Mouse (Mus musculus) MEL (cell line): ENCODE data around the gene Sgk1. TPM values are rescaled to one million over a fixed set of nuclear protein-coding genes. Genes with fewer than 3 reads are reported as not detected.

Experiments used
- DNase-seq: peaks from one replicate; pipeline ENCODE4 v3.0.0; 2011; ENCODE audit warnings: low read depth, low spot score
- H3K27ac ChIP-seq: 2 replicates; pipeline ENCODE4 v1.5.1; 2012; ENCODE audit warnings: low read depth, mild to moderate bottlenecking, control low read depth, low read length, moderate library complexity; ENCODE audit not compliant: control insufficient read depth
- H3K27me3 ChIP-seq, 2 experiments: fragments of 150-350 bp in 1 of 2; sonication (generic) in 1 of 2; 2 replicates each; pipeline ENCODE4 v1.6.1; 2012; ENCODE audit warnings: low read length in 2 of 2, mild to moderate bottlenecking in 2 of 2, improper control_type of control experiment in 1 of 2, moderate library complexity in 1 of 2; ENCODE audit not compliant: insufficient read depth in 2 of 2, control insufficient read depth in 1 of 2
- H3K36me3 ChIP-seq, 2 experiments: 2 replicates each; pipeline ENCODE4 v1.6.1; 2012 to 2014; ENCODE audit warnings: low read length in 2 of 2, improper control_type of control experiment in 1 of 2, inconsistent platforms in 1 of 2, mild to moderate bottlenecking in 1 of 2; ENCODE audit not compliant: insufficient read depth in 2 of 2, control insufficient read depth in 1 of 2
- H3K4me1 ChIP-seq, 2 experiments: fragments of 150-350 bp in 1 of 2; sonication (generic) in 1 of 2; 2 replicates each; pipeline ENCODE4 v1.6.1; 2012; ENCODE audit warnings: low read length in 2 of 2, improper control_type of control experiment in 1 of 2, mild to moderate bottlenecking in 1 of 2; ENCODE audit not compliant: insufficient read depth in 2 of 2, control insufficient read depth in 1 of 2
- H3K4me3 ChIP-seq, 2 experiments: fragments of 150-350 bp in 1 of 2; sonication (generic) in 1 of 2; 2 replicates each; pipeline ENCODE4 v1.5.1; 2012; ENCODE audit warnings: low read depth in 2 of 2, low read length in 2 of 2, mild to moderate bottlenecking in 2 of 2, moderate library complexity in 2 of 2, control low read depth in 1 of 2, improper control_type of control experiment in 1 of 2; ENCODE audit not compliant: control insufficient read depth in 1 of 2, insufficient read depth in 1 of 2
- H3K79me2 ChIP-seq: 2 replicates; pipeline ENCODE4 v1.6.1; 2012; ENCODE audit warnings: mild to moderate bottlenecking, low read length, moderate library complexity; ENCODE audit not compliant: control insufficient read depth, poor library complexity, insufficient read depth
- H3K9ac ChIP-seq: 2 replicates; pipeline ENCODE4 v1.6.1; 2012; ENCODE audit warnings: low read depth, mild to moderate bottlenecking, control low read depth, low read length, moderate library complexity; ENCODE audit not compliant: control insufficient read depth, poor library complexity, severe bottlenecking
- H3K9me3 ChIP-seq: fragments of 150-350 bp; sonication (generic); replicated peaks from 2 replicates; pipeline ENCODE4 v1.6.1; 2012; ENCODE audit warnings: mild to moderate bottlenecking, low read length, improper control_type of control experiment, moderate library complexity; ENCODE audit not compliant: insufficient read depth
- CHD2 ChIP-seq: IDR thresholded peaks from 2 replicates; pipeline ENCODE4 v1.6.1; 2011; ENCODE audit warnings: low read length, improper control_type of control experiment
- CTCF ChIP-seq, 3 experiments: IDR thresholded peaks in 2 of 3; conservative IDR thresholded peaks in 1 of 3; 2 replicates each; pipeline ENCODE4 v1.5.1; 2011 to 2012; ENCODE audit warnings: low read length in 3 of 3, low read depth in 2 of 3, mild to moderate bottlenecking in 2 of 3, improper control_type of control experiment in 1 of 3, inconsistent platforms in 1 of 3, mixed read lengths in 1 of 3, moderate library complexity in 1 of 3; ENCODE audit not compliant: control insufficient read depth in 1 of 3, insufficient read depth in 1 of 3, poor library complexity in 1 of 3, severe bottlenecking in 1 of 3
- E2F4 ChIP-seq: IDR thresholded peaks from 2 replicates; pipeline ENCODE4 v1.6.1; 2011; ENCODE audit warnings: low read depth, low read length, improper control_type of control experiment, borderline replicate concordance
- ELF1 ChIP-seq: IDR thresholded peaks from 2 replicates; pipeline ENCODE4 v1.6.1; 2014; ENCODE audit warnings: low read depth, mild to moderate bottlenecking, inconsistent platforms, low read length, improper control_type of control experiment, moderate library complexity
- EP300 ChIP-seq, 2 experiments: IDR thresholded peaks; 2 replicates each; pipeline ENCODE4 v1.6.1; 2011; ENCODE audit warnings: improper control_type of control experiment in 2 of 2, low read length in 2 of 2, low read depth in 1 of 2, mild to moderate bottlenecking in 1 of 2
- GABPA ChIP-seq: IDR thresholded peaks from 2 replicates; pipeline ENCODE4 v1.6.1; 2012; ENCODE audit warnings: low read depth, mild to moderate bottlenecking, inconsistent platforms, low read length, improper control_type of control experiment, moderate library complexity
- HCFC1 ChIP-seq: IDR thresholded peaks from 2 replicates; pipeline ENCODE4 v1.6.1; 2012; ENCODE audit warnings: low read depth, mild to moderate bottlenecking, inconsistent platforms, low read length, improper control_type of control experiment, moderate library complexity
- MAFK ChIP-seq: IDR thresholded peaks from 2 replicates; pipeline ENCODE4 v1.6.1; 2011; ENCODE audit warnings: low read depth, mild to moderate bottlenecking, low read length, improper control_type of control experiment, borderline replicate concordance
- MAZ ChIP-seq: IDR thresholded peaks from 2 replicates; pipeline ENCODE4 v1.6.1; 2012; ENCODE audit warnings: low read depth, mild to moderate bottlenecking, inconsistent platforms, low read length, improper control_type of control experiment
- MEF2A ChIP-seq: IDR thresholded peaks from 2 replicates; pipeline ENCODE4 v1.6.1; 2014; ENCODE audit warnings: low read depth, mild to moderate bottlenecking, inconsistent platforms, low read length, improper control_type of control experiment; ENCODE audit not compliant: poor library complexity, insufficient replicate concordance, severe bottlenecking; ENCODE audit errors: extremely low read depth
- MYB ChIP-seq: IDR thresholded peaks from 2 replicates; pipeline ENCODE4 v1.6.1; 2011; ENCODE audit warnings: mild to moderate bottlenecking, low read depth, low read length, improper control_type of control experiment
- POLR2A ChIP-seq, 2 experiments: IDR thresholded peaks; 2 replicates each; pipeline ENCODE4 v1.6.1; 2011 to 2012; ENCODE audit warnings: low read length in 2 of 2, mild to moderate bottlenecking in 2 of 2, control low read depth in 1 of 2, improper control_type of control experiment in 1 of 2, low read depth in 1 of 2, moderate library complexity in 1 of 2; ENCODE audit not compliant: control insufficient read depth in 1 of 2, insufficient read depth in 1 of 2, poor library complexity in 1 of 2
- POLR2AphosphoS2 ChIP-seq: IDR thresholded peaks from 2 replicates; pipeline ENCODE4 v1.6.1; 2011; ENCODE audit warnings: low read length, improper control_type of control experiment
- RAD21 ChIP-seq: IDR thresholded peaks from 2 replicates; pipeline ENCODE4 v1.6.1; 2011; ENCODE audit warnings: mild to moderate bottlenecking, low read depth, low read length, improper control_type of control experiment
- SMC3 ChIP-seq: IDR thresholded peaks from 2 replicates; pipeline ENCODE4 v1.6.1; 2011; ENCODE audit warnings: low read depth, low read length, improper control_type of control experiment
- TAL1 ChIP-seq: IDR thresholded peaks from 2 replicates; pipeline ENCODE4 v1.6.1; 2012; ENCODE audit warnings: mild to moderate bottlenecking, inconsistent platforms, low read length, moderate library complexity, mixed read lengths
- TBP ChIP-seq: IDR thresholded peaks from 2 replicates; pipeline ENCODE4 v1.8.0; 2011; ENCODE audit warnings: low read depth, low read length, improper control_type of control experiment
- UBTF ChIP-seq: IDR thresholded peaks from 2 replicates; pipeline ENCODE4 v1.6.1; 2012; ENCODE audit warnings: low read depth, mild to moderate bottlenecking, inconsistent platforms, low read length, improper control_type of control experiment, moderate library complexity, borderline replicate concordance; ENCODE audit not compliant: insufficient read depth
- ZMIZ1 ChIP-seq: IDR thresholded peaks from 2 replicates; pipeline ENCODE4 v1.6.1; 2012; ENCODE audit warnings: low read depth, mild to moderate bottlenecking, inconsistent platforms, low read length, improper control_type of control experiment, moderate library complexity
- ZNF384 ChIP-seq: IDR thresholded peaks from 2 replicates; pipeline ENCODE4 v1.6.1; 2012; ENCODE audit warnings: low read depth, mild to moderate bottlenecking, inconsistent platforms, low read length, improper control_type of control experiment
- polyA plus RNA-seq, 2 experiments: library from polyadenylated mRNA; stranded (reverse) in 1 of 2; unstranded in 1 of 2; fragments of >175 nt in 1 of 2; fragments of >200 nt in 1 of 2; gene quantifications; 2 replicates each; pipeline versions ENCODE4 v1.2.1 to v1.2.4; 2012; ENCODE audit warnings: low replicate concordance in 2 of 2, low read depth in 1 of 2; ENCODE audit not compliant: insufficient read length in 2 of 2, insufficient read depth in 1 of 2, missing spikeins in 1 of 2
- total RNA-seq: library from RNA; depleted of rRNA; stranded (reverse); fragments of 300-350 nt; gene quantifications from 2 replicates; pipeline ENCODE4 v1.2.3, GENCODE M21; 2012

The Sgk1 gene
- total and polyA plus RNA-seq, 3 experiments: 1.6 to 3.2 TPM; not detected in 1

DNA sequence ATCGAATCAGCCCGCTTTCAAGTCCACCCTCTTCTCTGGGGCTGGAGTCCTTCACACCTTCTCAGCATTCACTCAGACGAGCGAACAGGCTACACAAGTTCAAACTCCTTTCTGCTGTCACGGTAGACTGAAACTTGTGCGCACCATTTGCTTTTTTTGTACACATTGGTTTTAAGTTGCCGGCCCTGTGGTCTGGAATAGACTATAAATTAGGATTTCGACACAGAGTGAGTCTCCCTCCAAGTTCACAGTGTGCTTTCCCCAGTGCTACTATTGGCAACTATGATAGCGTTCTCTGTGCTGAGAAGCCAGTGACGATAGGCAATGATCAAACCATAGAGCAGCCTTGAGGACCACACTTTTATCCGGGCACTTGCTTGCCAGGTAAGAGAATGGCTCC lies 91.7 kb downstream of the Sgk1 start:
- no peaks in the 10 kb centered on the region for H3K9me3 ChIP-seq
- no peak overlapping the region for H3K9ac ChIP-seq
- peaks cover 3 to 4% of the 10 kb centered on the region in 2 experiments for H3K27me3 ChIP-seq
- no peak overlapping the region for H3K4me3 ChIP-seq
- H3K36me3 ChIP-seq: no peaks in the 10 kb centered on the region
- H3K79me2 ChIP-seq: no peaks in the 10 kb centered on the region
- no peak for DNase-seq
- no peaks in the 10 kb centered on the region for H3K4me1 ChIP-seq
- TF ChIP-seq UBTF: no peak
- TF ChIP-seq, all 39 proteins: peak for 0
- H3K27ac ChIP-seq: no peak overlapping the region

DNA sequence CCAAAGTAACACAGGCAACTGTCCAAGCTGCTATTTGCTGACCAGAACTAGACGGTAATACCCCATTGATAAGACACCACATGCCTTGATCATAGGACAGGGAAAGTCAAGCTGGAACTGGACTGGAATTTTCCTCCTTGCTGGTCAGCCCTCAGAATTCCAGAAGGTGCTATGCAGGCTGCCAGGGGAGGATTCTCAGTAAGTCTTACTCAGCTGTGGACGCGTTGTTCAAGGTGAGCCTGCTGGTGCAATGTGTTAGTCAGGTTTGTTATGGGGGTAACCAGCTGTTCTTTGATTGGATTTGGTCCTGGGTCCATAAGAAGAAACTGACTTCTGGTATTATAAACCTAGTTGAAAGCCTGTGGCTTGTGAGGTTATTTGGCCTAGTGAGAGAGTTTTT lies 92.8 kb downstream of the Sgk1 start:
- Histone ChIP-seq H3K4me1 (no peaks in the 10 kb centered on the region), H3K79me2 (no peaks in the 10 kb centered on the region), H3K9ac (no peak overlapping the region), H3K4me3 (no peak overlapping the region), H3K36me3 (no peaks in the 10 kb centered on the region), H3K9me3 (no peaks in the 10 kb centered on the region), H3K27me3 (peaks cover 0 to 5% of the 10 kb centered on the region in 2 experiments), H3K27ac (no peak overlapping the region)
- no peak for DNase-seq
- TF ChIP-seq ZNF384 (no peak), HCFC1 (no peak), MEF2A (no peak), RAD21 (no peak), SMC3 (no peak), GABPA (no peak), CHD2 (no peak), E2F4 (no peak), MYB (no peak)

DNA sequence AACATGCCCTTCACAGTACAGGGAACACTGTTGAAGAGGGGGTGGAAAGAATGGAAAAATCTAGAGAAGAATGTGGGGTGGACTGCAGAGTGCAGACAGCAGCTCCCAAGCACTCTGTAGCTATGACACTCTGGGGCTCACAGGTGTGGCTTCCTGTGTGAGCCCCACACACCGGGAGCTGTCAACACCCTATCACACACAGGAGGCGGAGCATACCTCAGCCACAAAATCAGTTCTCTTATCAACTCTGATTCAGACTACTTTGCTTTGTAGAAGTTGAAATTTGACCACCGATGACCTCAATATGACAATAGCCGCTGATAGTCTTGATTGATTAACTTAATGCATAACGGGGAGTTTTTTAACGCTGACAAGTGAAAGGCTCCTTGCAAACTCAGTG lies 93.4 kb downstream of the Sgk1 start:
- no peaks in the 10 kb centered on the region for H3K36me3 ChIP-seq
- no peaks in the 10 kb centered on the region for H3K9me3 ChIP-seq
- no peak overlapping the region for H3K4me3 ChIP-seq
- TF ChIP-seq CHD2 (no peak), TAL1 (no peak), ZMIZ1 (no peak), POLR2A (IDR thresholded peaks at IDR 0.05; ENCODE audit: control insufficient read depth in 1 of 2, insufficient read depth in 1 of 2, low read depth in 1 of 2, low read length in 2 of 2, poor library complexity in 1 of 2) (no peak), ELF1 (no peak), POLR2AphosphoS2 (no peak), TBP (no peak), MAZ (no peak), CTCF (IDR thresholded peaks at IDR 0.05 in 2 of 3, conservative IDR thresholded peaks at IDR 0.05 in 1 of 3; ENCODE audit: control insufficient read depth in 1 of 3, insufficient read depth in 1 of 3, low read depth in 2 of 3, low read length in 3 of 3, poor library complexity in 1 of 3, severe bottlenecking in 1 of 3) (no peak), E2F4 (no peak), UBTF (no peak), EP300 (IDR thresholded peaks at IDR 0.05; ENCODE audit: low read depth in 1 of 2, low read length in 2 of 2) (no peak), MAFK (no peak)
- peaks cover 0 to 5% of the 10 kb centered on the region in 2 experiments; a peak in 3 of 4 replicates for H3K27me3 ChIP-seq
- no peaks in the 10 kb centered on the region for H3K79me2 ChIP-seq
- DNase-seq: no peak
- no peak overlapping the region for H3K9ac ChIP-seq
- H3K4me1 ChIP-seq: no peaks in the 10 kb centered on the region
- no peak overlapping the region for H3K27ac ChIP-seq
